Mouse (Mus musculus): ENCODE measurements at regions not wholly inside any gene's neighbourhood (a gene's known extent, or its start where the extent isn't known, plus 50 kb on each side); places are given as distances from the start of the nearest gene placed in this dataset.

DNA sequence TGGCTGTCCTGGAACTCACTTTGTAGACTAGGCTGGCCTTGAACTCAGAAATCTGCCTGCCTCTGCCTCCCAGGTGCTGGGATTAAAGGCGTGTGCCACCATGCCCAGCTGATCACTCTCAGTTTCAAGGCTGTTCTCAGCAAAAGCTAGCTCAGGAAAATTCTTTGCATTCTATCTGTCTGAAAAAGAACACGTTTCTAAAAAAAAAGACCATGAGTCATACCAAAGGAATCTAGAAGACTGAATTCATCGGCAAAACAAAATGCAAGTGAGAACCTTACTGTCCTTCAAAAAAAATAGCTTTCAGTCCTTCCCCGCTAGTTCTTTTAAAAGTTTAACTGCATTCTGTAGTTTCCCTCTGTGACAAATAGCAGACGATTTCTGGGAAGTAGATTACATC, 596.3 kb upstream of the Syt1 start:
- no peak for DNase-seq (ENCODE audit: low spot score)
- H3K27ac ChIP-seq = no peak overlapping the region
- H3K4me1 ChIP-seq = no peaks in the 10 kb centered on the region
- no peak overlapping the region for H3K4me3 ChIP-seq
- H3K27me3 ChIP-seq (ENCODE audit: insufficient read depth, poor library complexity, severe bottlenecking) = no peaks in the 10 kb centered on the region
- no peaks in the 10 kb centered on the region for H3K9me3 ChIP-seq
- WGBS = 57% methylated on average over 5 of the region's 5 CpGs
- no peaks in the 10 kb centered on the region for H3K36me3 ChIP-seq

DNA sequence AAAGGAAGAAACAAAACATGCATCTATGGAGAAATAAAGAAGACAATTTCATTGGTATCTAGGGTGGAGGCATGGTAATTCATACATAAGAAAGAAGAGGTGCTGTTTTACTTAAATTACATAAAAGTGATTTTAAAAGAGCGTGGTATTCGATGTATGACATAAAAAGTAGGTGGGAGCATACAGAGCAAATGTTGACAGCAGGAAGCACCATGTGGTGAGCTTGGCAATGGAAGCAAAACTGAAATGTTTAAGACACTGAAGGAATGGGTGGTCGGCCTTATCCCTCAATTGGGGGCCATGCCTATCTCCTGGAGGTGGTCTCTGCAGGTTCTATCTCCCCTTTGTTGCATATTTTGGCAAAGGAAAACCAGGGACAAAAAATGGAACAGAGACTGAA, 592.5 kb upstream of the Syt1 start:
- 80% methylated on average over 3 of the region's 3 CpGs for WGBS
- DNase-seq (ENCODE audit: low spot score) = no peak
- H3K27me3 ChIP-seq (ENCODE audit: insufficient read depth, poor library complexity, severe bottlenecking) = no peaks in the 10 kb centered on the region

DNA sequence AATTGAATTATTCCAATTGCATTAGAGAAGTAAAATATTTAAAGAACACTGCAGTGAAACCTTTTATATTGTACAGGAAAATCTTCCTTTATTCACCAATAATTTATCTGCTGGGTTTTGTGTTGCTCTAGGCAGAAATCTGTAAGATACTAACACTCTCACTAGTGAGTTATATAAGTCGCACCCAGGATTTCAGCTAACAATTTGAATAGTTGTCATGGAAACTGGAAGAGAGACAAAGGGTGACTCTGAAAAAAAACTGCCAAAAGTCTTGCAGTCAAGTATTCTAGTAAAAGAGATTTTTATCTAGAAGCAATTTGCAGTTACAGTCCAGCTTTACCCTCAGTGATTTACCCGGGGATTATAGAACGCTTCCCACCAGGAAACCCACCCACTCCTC, 587.8 kb upstream of the Syt1 start:
- no peaks in the 10 kb centered on the region for H3K36me3 ChIP-seq
- no peaks in the 10 kb centered on the region for H3K27me3 ChIP-seq (ENCODE audit: insufficient read depth, poor library complexity, severe bottlenecking)
- WGBS = 81% methylated on average over 3 of the region's 3 CpGs
- no peak for DNase-seq (ENCODE audit: low spot score)
- no peak overlapping the region for H3K27ac ChIP-seq
- H3K4me1 ChIP-seq = no peaks in the 10 kb centered on the region
- H3K9me3 ChIP-seq = no peaks in the 10 kb centered on the region
- no peak overlapping the region for H3K4me3 ChIP-seq

More for the DNA sequence above, 592.5 kb upstream of the Syt1 start:
- no peak overlapping the region for H3K4me3 ChIP-seq
- H3K9me3 ChIP-seq = no peaks in the 10 kb centered on the region
- no peak overlapping the region for H3K27ac ChIP-seq
- H3K36me3 ChIP-seq = no peaks in the 10 kb centered on the region
- no peaks in the 10 kb centered on the region for H3K4me1 ChIP-seq

DNA sequence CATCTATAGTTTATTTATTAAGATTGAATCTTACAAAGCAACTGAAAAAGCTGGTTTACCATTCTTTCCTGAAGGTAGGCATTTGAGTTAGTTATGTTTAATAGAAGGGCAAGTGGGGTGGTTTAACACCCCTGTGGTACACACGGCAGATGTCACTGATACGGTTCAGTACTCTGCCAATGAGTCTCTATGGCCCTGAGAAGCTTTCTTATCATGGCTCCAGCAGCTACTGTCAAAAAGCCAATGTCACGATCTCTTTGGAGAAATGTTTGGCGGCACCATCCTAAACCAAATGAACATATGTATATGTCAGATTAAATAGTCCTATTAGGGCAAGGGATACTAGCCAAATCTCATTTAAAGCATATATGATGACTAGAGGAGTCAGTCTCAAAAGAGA, 562.4 kb upstream of the Syt1 start:
- 84% methylated on average over 4 of the region's 4 CpGs for WGBS
- no peaks in the 10 kb centered on the region for H3K27me3 ChIP-seq (ENCODE audit: insufficient read depth, poor library complexity, severe bottlenecking)
- no peak overlapping the region for H3K4me3 ChIP-seq
- H3K27ac ChIP-seq = no peak overlapping the region
- no peaks in the 10 kb centered on the region for H3K4me1 ChIP-seq
- no peak for DNase-seq (ENCODE audit: low spot score)
- no peaks in the 10 kb centered on the region for H3K36me3 ChIP-seq
- H3K9me3 ChIP-seq = no peaks in the 10 kb centered on the region

DNA sequence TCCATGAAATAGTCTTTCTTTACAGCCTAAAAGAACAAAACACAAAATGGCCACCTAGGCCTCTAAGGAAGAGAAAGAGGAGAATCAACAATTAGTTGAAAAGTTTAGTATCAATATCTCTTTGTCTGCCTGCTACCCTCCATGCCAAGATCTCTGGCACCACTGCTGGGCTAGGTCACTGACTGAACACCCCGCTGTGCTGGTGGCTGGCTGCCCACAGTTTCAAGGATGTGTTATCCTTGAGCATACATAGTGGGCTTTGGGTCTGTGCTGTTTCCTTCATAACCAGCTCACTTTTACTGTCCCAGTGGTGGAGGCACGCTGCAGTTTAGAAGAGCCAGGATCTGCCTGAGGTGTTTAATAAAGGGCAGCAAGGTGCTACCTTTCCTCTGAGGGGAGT, 559.0 kb upstream of the Syt1 start:
- Histone ChIP-seq H3K4me1 (no peaks in the 10 kb centered on the region), H3K36me3 (no peaks in the 10 kb centered on the region), H3K27me3 (ENCODE audit: insufficient read depth, poor library complexity, severe bottlenecking) (no peaks in the 10 kb centered on the region), H3K4me3 (no peak overlapping the region), H3K27ac (no peak overlapping the region), H3K9me3 (no peaks in the 10 kb centered on the region)
- WGBS = 81% methylated on average over 2 of the region's 2 CpGs
- DNase-seq (ENCODE audit: low spot score) = no peak

DNA sequence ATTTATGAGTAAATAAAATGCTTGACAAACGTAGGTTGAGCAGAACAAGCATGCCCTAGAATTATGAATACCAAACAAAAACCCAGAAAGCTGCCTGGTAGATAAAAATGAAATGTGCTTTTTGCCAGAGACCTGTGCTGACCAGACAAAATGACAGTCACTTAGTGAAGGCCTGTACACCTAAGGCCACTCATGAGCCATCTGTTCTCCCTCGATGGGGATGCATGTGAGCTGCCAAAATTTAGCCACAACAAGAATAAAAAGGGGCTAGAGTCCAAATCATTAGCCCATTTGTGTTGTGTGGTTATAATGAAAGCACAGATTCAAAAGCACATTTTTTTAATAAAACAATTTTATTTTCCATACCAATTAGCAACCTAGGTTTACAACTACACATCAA, 555.9 kb upstream of the Syt1 start:
- Histone ChIP-seq H3K9me3 (no peaks in the 10 kb centered on the region), H3K36me3 (no peaks in the 10 kb centered on the region), H3K4me1 (no peaks in the 10 kb centered on the region), H3K27me3 (ENCODE audit: insufficient read depth, poor library complexity, severe bottlenecking) (no peaks in the 10 kb centered on the region), H3K27ac (no peak overlapping the region), H3K4me3 (no peak overlapping the region)
- WGBS = 77% methylated on average over 2 of the region's 2 CpGs
- no peak for DNase-seq (ENCODE audit: low spot score)

DNA sequence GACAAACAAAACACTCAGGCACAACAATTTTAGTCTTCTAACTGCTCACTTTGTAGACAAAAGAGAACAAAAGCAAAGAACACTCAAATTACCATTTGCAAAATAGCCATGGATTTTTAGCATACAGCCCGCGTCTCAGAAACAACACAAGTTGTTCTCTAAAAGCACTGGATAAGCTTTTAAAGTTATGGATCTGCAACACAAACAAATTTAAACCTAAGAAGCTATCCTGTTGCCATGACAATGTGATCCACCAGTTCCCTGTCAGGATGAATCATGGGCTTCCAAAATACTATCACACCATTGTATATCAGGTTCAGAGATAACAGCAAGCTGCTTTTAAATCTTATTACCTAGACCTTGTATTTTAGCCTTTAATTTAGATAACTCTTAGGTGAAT, 550.9 kb upstream of the Syt1 start:
- Histone ChIP-seq H3K9me3 (no peaks in the 10 kb centered on the region), H3K27me3 (ENCODE audit: insufficient read depth, poor library complexity, severe bottlenecking) (no peaks in the 10 kb centered on the region), H3K4me1 (0 out of 2 replicates have a peak, but pooled peaks cover 3% of the 10 kb centered on the region), H3K4me3 (no peak overlapping the region), H3K36me3 (no peaks in the 10 kb centered on the region), H3K27ac (no peak overlapping the region)
- DNase-seq (ENCODE audit: low spot score) = no peak
- WGBS = 78% methylated on average over 2 of the region's 2 CpGs

DNA sequence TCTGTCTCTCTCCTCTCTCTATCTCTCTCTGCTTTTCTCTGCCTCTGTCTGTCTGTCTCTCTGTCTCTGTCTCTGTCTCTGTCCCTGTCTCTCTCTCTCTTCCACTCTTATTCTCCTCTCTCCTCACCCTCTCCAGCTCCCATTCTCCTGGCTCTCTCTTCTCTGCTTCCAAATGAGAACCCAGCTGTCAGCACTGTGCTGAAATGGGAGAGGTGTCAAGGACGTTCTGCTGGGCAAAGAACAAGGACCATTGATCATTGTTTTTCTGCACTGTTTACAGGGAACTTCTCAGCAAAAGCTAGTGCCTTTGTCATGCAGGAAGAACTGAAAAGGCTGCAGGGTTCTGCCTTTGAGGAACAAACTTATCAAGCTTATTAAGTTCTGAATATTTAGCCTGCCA, 550.3 kb upstream of the Syt1 start:
- DNase-seq (ENCODE audit: low spot score) = no peak
- WGBS = 6% methylated on average over 1 of the region's 1 CpGs
- Histone ChIP-seq H3K27me3 (ENCODE audit: insufficient read depth, poor library complexity, severe bottlenecking) (no peaks in the 10 kb centered on the region), H3K36me3 (no peaks in the 10 kb centered on the region), H3K27ac (no peak overlapping the region), H3K4me1 (0 out of 2 replicates have a peak, but pooled peaks cover 3% of the 10 kb centered on the region), H3K4me3 (no peak overlapping the region), H3K9me3 (no peaks in the 10 kb centered on the region)

DNA sequence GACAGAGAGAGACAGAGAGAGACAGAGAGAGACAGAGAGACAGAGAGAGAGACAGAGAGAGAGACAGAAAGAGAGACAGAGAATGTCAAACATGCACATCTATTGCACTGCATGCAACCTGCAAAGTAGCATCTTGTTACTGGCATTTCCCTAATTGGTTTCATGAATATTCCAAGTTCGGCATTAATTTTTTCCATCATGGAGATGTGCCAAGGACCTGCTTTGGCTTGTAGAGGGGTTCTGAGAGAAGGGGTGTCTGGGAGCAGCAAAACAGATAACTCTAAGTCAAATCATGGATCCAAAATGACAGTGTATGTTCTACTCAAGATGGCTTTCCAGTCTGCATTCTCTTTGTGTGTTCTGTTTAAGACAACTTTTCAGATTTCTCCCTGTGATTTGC, 532.5 kb upstream of the Syt1 start:
- no peak overlapping the region for H3K4me3 ChIP-seq
- 96% methylated on average over 1 of the region's 1 CpGs for WGBS
- H3K27me3 ChIP-seq (ENCODE audit: insufficient read depth, poor library complexity, severe bottlenecking) = no peaks in the 10 kb centered on the region
- H3K36me3 ChIP-seq = no peaks in the 10 kb centered on the region
- no peak overlapping the region for H3K27ac ChIP-seq
- no peaks in the 10 kb centered on the region for H3K9me3 ChIP-seq
- no peaks in the 10 kb centered on the region for H3K4me1 ChIP-seq
- no peak for DNase-seq (ENCODE audit: low spot score)

DNA sequence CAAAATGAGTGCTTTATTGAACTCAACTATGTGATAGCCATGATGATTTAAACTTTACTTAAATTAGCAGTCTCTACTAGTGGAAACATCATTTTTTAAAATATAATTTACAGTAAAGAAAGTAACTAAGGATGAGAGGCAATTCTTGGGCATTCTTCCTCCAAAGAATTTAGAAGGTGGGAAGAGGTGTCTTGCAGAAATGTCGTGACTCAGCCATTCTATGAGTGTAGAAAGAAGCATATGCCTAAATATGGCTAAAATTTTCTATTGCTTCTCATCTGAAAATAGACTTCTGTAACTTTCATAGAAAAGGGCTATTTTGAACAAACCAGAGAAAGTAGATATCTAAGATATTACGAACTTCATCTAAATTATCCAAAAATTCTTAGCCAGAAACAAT, 529.4 kb upstream of the Syt1 start:
- 80% methylated on average over 2 of the region's 2 CpGs for WGBS
- no peak overlapping the region for H3K4me3 ChIP-seq
- H3K27ac ChIP-seq = no peak overlapping the region
- DNase-seq (ENCODE audit: low spot score) = no peak
- H3K36me3 ChIP-seq = no peaks in the 10 kb centered on the region
- H3K4me1 ChIP-seq = no peaks in the 10 kb centered on the region
- no peaks in the 10 kb centered on the region for H3K27me3 ChIP-seq (ENCODE audit: insufficient read depth, poor library complexity, severe bottlenecking)
- H3K9me3 ChIP-seq = no peaks in the 10 kb centered on the region

DNA sequence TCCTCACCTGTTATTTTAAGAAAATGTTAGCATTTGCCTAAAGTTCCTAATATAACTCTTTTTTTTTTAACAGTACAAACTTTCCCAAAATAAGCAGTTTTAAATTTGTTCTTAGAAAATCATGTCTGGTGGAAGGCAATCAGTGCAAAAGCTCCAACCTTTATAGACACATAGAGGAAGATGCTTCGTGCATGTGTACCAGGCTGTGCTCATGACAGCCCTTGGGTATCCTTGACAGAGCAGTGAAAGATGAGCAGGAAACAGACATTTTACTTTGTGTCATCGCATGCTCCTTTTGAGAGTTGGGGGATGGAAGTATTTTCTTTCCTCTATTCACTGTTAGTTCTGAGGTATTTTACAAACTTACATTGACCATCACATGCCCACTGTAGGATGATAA, 517.3 kb upstream of the Syt1 start:
- H3K9me3 ChIP-seq = no peaks in the 10 kb centered on the region
- DNase-seq (ENCODE audit: low spot score) = no peak
- 79% methylated on average over 2 of the region's 2 CpGs for WGBS
- no peaks in the 10 kb centered on the region for H3K27me3 ChIP-seq (ENCODE audit: insufficient read depth, poor library complexity, severe bottlenecking)
- H3K4me3 ChIP-seq = no peak overlapping the region
- H3K4me1 ChIP-seq = no peaks in the 10 kb centered on the region
- H3K27ac ChIP-seq = no peak overlapping the region
- H3K36me3 ChIP-seq = no peaks in the 10 kb centered on the region

DNA sequence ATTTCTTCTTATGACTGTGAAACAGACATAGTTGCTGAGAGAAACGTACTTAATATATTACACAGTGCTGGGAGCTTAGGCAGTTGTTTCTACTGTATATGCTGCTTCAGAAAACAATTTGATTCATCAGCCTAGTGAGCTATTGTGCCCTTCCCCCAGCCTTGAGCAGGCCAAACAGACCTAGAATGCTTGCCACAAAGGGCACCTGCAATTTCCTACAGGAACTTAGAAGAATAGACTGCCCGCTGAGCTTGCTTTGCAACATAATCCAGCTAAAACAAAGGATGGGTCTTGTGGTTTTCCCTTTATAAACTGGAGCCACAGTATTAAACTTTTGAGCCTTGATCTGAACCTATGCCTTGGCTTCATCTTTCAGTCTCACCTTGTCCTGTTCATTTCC, 510.9 kb upstream of the Syt1 start:
- no peak overlapping the region for H3K27ac ChIP-seq
- 32% methylated on average over 2 of the region's 2 CpGs for WGBS
- H3K27me3 ChIP-seq (ENCODE audit: insufficient read depth, poor library complexity, severe bottlenecking) = no peaks in the 10 kb centered on the region
- no peaks in the 10 kb centered on the region for H3K4me1 ChIP-seq
- no peak overlapping the region for H3K4me3 ChIP-seq
- DNase-seq (ENCODE audit: low spot score) = no peak
- H3K9me3 ChIP-seq = no peaks in the 10 kb centered on the region
- H3K36me3 ChIP-seq = no peaks in the 10 kb centered on the region

DNA sequence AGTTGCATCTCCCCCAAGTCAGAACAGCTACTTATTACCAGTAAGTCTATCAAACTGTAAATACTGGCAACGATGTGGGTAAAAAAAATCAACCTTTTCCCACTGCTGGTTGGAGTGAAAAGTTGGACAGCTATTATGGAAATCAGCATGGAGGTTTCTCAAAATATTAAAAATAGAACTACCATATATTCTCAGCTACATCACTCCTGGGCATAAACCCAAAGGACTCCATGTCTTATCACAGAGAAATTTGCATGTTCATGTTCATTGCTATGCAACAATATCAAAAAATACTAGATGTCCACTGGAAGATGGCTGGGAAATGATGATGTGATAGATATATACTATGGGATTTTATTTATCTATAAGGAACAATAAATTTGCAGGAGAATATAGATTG, 506.9 kb upstream of the Syt1 start:
- Histone ChIP-seq H3K27me3 (ENCODE audit: insufficient read depth, poor library complexity, severe bottlenecking) (no peaks in the 10 kb centered on the region), H3K9me3 (no peaks in the 10 kb centered on the region), H3K36me3 (no peaks in the 10 kb centered on the region), H3K4me3 (no peak overlapping the region), H3K27ac (no peak overlapping the region), H3K4me1 (no peaks in the 10 kb centered on the region)
- 83% methylated on average over 1 of the region's 1 CpGs for WGBS
- DNase-seq (ENCODE audit: low spot score) = no peak

DNA sequence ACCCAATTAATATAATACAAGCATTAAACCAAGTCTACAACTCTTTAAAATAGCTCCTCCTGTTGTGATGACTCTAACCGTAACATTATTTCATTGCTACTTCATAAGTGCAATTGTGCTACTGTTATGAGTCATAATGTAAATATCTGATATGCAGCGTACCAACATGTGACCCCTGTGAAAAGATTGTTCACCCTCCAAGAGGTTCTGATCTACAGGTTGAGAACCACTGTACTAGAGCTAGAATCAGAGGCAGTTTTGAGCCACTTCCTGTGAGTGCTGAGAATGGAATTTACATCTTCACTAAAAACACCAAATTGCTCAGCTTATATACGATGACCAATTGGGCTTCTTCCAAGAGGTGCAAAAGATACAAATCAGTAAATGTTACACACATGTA, 504.4 kb upstream of the Syt1 start:
- Histone ChIP-seq H3K27me3 (ENCODE audit: insufficient read depth, poor library complexity, severe bottlenecking) (no peaks in the 10 kb centered on the region), H3K36me3 (no peaks in the 10 kb centered on the region), H3K27ac (no peak overlapping the region), H3K4me1 (no peaks in the 10 kb centered on the region), H3K4me3 (no peak overlapping the region), H3K9me3 (no peaks in the 10 kb centered on the region)
- DNase-seq (ENCODE audit: low spot score) = no peak
- 87% methylated on average over 3 of the region's 3 CpGs for WGBS
